Mouse (Mus musculus) induced T-regulatory cell, adult 2 months (primary cell): ENCODE measurements around the gene Kcnk16.

Source experiments
- DNase-seq: peaks from one replicate; pipeline ENCODE4 v3.0.0-alpha.2; 2012; ENCODE audit warnings: low read depth

Kcnk16 gene

GRCm38 (mm10) chr14:20230063-20230491 is 38.9 kb downstream of the Kcnk16 start:
- no peak for DNase-seq

- no peak for DNase-seq
Measured at GRCm38 (mm10) chr14:20229437-20229836, 39.6 kb downstream of the Kcnk16 start.

GRCm38 (mm10) chr14:20228336-20228735 is 40.7 kb downstream of the Kcnk16 start:
- DNase-seq, result no peak

GRCm38 (mm10) chr14:20226982-20227381 is 42.0 kb downstream of the Kcnk16 start:
- no peak for DNase-seq

DNA sequence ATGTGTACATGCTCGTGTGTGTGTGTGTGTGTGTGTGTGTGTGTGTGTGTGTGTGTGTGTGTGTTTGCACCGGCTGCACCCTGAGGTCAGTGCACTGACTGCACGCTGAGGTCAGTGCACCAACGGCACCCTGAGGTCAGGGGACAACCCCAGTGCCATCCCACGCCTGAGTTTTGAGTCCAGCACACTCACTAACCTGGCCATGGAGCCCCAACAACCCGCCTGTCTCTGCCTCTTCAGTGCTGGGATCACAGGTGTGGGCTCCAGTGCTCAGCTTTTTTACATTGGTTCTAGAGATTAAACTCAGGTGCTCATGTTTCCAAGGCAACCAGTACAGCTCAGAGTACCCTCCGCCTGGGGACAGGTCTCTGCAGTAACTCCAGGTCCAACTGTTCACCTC is 42.5 kb downstream of the Kcnk16 start:
- DNase-seq, result no peak

DNA sequence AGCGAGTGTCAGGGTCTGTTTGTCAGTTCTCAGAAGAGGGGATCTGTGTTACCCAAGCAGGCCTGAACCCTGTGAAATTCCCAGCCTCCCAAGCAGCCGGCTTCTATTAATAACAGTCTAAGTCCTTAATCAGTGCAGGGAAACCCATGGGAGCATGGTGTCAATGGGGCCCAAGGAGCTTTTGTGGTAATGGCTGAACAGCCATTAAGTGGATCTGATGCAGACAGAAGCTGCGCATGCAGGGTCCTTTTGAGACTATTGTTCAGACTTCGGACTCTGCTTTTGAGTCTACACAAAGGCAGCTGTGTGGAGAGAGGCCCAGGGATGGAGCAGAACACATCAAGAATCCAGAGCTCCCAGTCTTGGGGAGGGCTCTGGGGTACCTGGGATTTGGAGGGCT is 43.5 kb downstream of the Kcnk16 start:
- no peak for DNase-seq

GRCm38 (mm10) chr14:20224576-20225218 is 44.3 kb downstream of the Kcnk16 start:
- no peak for DNase-seq

- DNase-seq, result no peak
Measured at GRCm38 (mm10) chr14:20224163-20224562, 44.8 kb downstream of the Kcnk16 start.

DNA sequence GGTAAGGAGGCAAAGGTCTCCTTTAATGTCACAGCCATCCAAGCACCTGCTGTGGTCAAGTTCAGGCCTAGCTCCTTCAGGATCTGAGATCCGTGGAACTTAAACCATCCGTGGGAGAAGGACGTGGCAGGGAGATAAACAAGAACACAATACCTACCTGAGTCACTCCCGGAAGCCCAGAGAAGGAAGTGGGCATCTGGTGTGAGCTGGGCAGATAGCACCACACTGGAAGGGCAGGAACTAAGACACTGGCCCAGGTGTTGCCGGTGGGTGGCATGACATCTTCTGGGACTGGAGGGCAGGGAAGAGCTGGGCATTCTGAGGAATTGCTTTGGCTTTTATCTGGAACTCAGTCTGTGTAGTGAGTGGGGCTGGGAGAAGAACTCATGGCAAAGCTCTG is 45.7 kb downstream of the Kcnk16 start:
- DNase-seq, result no peak

GRCm38 (mm10) chr14:20221083-20221482 is 47.9 kb downstream of the Kcnk16 start:
- DNase-seq, result no peak

DNA sequence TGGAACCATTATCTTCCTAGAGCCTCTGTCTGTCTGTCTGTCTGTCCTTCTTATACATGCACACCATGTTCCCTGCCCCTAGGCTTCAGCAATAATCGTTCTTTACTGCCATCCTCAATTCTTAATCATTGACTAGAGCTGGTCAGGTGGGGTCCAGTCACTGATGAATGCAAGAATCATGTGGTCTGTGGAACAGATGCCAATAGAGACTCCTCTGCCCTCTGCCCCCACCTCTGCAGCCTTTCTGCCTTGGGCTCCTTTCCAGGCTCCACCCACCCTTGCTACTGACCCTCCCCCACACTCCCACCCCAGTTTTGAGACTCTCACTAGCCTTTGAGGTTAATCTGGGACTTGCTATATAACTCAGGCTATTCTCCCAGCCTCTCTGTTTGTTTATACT is 49.1 kb downstream of the Kcnk16 start:
- DNase-seq, result no peak

DNA sequence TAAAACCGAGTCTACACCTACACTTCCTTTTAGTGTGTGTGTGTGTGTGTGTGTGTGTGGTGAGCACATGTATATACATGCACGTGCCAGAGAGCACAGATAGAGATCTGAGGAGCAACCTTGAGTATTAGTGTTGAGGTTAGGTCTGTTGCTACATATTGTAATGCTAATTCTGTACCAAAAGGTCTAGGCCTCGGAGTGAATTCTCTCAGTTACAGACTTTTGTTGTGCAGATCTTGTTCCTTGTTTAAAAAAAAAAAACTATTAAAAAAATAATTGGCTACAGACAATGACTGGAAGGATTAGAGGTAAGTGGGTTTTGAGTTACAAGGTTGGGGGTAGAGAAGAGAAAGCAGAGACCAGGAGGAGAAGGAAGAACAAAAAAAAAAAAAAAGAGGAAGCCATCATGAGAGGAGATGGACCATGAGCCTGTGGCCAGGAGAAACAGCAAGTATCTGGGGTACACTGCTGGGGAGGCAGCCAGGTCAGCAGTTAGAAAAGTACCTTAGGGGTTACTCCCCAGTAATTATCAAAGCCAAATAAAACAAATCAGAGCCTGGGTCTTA is 51.6 kb downstream of the Kcnk16 start:
- DNase-seq, result no peak

- DNase-seq, result no peak
Measured at GRCm38 (mm10) chr14:20216561-20217298, 52.3 kb downstream of the Kcnk16 start.

DNA sequence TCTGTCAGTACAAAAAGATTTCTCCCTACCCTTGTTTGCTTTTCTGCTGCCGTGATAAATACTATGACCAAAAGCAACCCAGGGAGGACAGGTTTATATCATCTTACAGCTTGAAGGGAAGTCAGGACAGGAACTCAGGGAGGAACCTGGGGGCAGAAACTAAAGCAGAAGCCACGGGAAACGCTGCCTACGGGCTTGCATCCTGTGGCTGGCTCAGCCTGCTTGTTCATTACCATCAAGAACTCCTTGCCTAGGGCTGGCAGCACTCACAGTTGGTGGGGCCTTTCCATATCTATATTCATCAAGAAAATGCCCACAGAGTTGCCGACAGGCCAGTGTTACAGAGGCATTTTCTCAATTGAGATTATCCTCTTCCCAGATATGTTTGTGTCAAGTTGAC is 53.2 kb downstream of the Kcnk16 start:
- DNase-seq, result peak; percentile 8

- no peak for DNase-seq
Measured at GRCm38 (mm10) chr14:20214125-20214524, 54.9 kb downstream of the Kcnk16 start.

DNA sequence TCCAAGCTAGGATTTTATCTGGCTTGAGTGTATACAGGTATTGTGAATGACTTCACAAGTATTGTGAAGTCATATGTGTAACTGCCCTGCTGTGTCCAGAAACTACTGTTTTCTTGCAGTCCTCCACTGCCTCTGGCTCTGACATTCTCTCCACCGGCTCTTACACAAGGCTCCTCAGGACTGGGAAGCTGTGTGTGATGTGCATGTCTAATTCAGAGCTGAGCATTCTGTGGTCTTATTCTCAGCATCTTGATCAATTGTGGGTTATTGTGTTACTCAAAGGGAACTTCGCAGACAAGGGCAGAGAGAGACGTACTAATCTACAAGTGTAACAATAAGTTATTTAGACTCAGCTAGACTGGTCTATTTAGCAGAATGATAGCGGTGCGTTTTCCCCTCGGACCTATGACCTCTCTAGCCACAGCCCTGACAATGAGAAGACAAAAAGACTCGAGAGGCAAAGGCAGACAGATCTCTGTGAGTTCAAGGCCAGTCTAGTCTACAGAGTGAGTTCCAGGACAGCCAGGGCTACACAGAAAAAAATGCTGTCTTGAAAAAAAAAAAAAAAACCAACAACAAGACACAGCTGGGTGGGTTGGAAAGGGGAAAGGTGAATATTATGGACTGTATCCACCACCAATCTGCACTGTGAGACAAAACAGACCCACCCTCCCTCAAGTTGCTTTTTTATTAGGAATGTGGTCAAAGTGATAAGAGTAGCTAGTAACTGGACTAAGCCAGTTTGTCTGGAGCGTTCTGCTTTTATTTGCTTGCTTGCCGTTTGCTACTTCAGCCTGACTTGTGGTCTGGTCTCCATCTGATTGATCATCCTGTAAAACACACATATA is 57.0 kb downstream of the Kcnk16 start:
- DNase-seq, result no peak
